Mouse (Mus musculus) embryonic facial prominence, embryonic 10.5 days (tissue): Measurements from ENCODE around the gene Adck2. TPM values are rescaled to one million over a fixed set of nuclear protein-coding genes. Genes with fewer than 3 reads are reported as not detected.

Experiments used
- DNase-seq: peaks from one replicate; pipeline ENCODE4 v3.0.0-alpha.2; 2017; ENCODE audit warnings: low spot score
- H3K27ac ChIP-seq: fragments of 300-500 bp; sonication (generic); replicated peaks from 2 replicates; pipeline ENCODE4 v1.5.1; 2016; ENCODE audit warnings: mild to moderate bottlenecking
- H3K27me3 ChIP-seq: fragments of 300-500 bp; sonication (generic); replicated peaks from 2 replicates; pipeline ENCODE4 v1.6.1; 2016; ENCODE audit warnings: low read depth, mild to moderate bottlenecking; ENCODE audit not compliant: poor library complexity, severe bottlenecking
- H3K36me3 ChIP-seq: fragments of 300-500 bp; sonication (generic); replicated peaks from 2 replicates; pipeline ENCODE4 v1.6.1; 2016; ENCODE audit warnings: mild to moderate bottlenecking, moderate library complexity
- H3K4me1 ChIP-seq: fragments of 300-500 bp; sonication (generic); 2 replicates; pipeline ENCODE4 v1.6.1; 2016
- H3K4me3 ChIP-seq: fragments of 300-500 bp; sonication (generic); 2 replicates; pipeline ENCODE4 v1.5.1; 2016; ENCODE audit warnings: mild to moderate bottlenecking, moderate library complexity
- H3K9me3 ChIP-seq: fragments of 300-500 bp; sonication (generic); 2 replicates; pipeline ENCODE4 v1.6.1; 2016; ENCODE audit warnings: mild to moderate bottlenecking
- WGBS: fragments of 180-500 bp; shearing (Covaris S2); methylation state at CpG from one replicate; pipeline ENCODE4 v1.1.7; 2016; 5-methylcytosine and 5-hydroxymethylcytosine counted together
- polyA plus RNA-seq: library from polyadenylated mRNA; unstranded; fragments of >200 nt; fragmentation: Nextera tagmentation; extraction: Ambion mirVana; gene quantifications from 2 replicates; pipeline ENCODE4 v1.2.1, GENCODE M21; 2016

The Adck2 gene
- polyA plus RNA-seq, 1 experiment from 2014 or later = 26.1 TPM

GRCm38 (mm10) chr6:39601828-39602227 lies 28.2 kb downstream of the Adck2 start:
- no peak overlapping the region for H3K4me3 ChIP-seq
- H3K27me3 ChIP-seq = no peaks in the 10 kb centered on the region
- H3K36me3 ChIP-seq = peaks cover 61% of the 10 kb centered on the region
- H3K9me3 ChIP-seq = no peaks in the 10 kb centered on the region
- no peak overlapping the region for H3K27ac ChIP-seq
- no peaks in the 10 kb centered on the region for H3K4me1 ChIP-seq
- WGBS = 88% methylated on average over 3 of the region's 3 CpGs
- DNase-seq = no peak

GRCm38 (mm10) chr6:39604565-39604964 lies 30.9 kb downstream of the Adck2 start:
- H3K4me1 ChIP-seq = no peaks in the 10 kb centered on the region
- H3K36me3 ChIP-seq = peaks cover 37% of the 10 kb centered on the region
- H3K9me3 ChIP-seq = no peaks in the 10 kb centered on the region
- no peak overlapping the region for H3K4me3 ChIP-seq
- H3K27ac ChIP-seq = no peak overlapping the region
- H3K27me3 ChIP-seq = no peaks in the 10 kb centered on the region
- 92% methylated on average over 5 of the region's 5 CpGs for WGBS
- no peak for DNase-seq

- Histone ChIP-seq H3K4me1 (no peaks in the 10 kb centered on the region), H3K4me3 (no peak overlapping the region), H3K27me3 (no peaks in the 10 kb centered on the region), H3K36me3 (peaks cover 34% of the 10 kb centered on the region), H3K27ac (no peak overlapping the region), H3K9me3 (no peaks in the 10 kb centered on the region)
- WGBS = 93% methylated on average over 6 of the region's 6 CpGs
- DNase-seq = no peak
Observed at GRCm38 (mm10) chr6:39606056-39606455, 32.4 kb downstream of the Adck2 start.

GRCm38 (mm10) chr6:39606862-39607261 lies 33.2 kb downstream of the Adck2 start:
- no peak overlapping the region for H3K4me3 ChIP-seq
- no peak for DNase-seq
- H3K36me3 ChIP-seq = peaks cover 37% of the 10 kb centered on the region
- no peaks in the 10 kb centered on the region for H3K27me3 ChIP-seq
- H3K27ac ChIP-seq = no peak overlapping the region
- no peaks in the 10 kb centered on the region for H3K4me1 ChIP-seq
- whole genome bisulfite sequencing = 74% methylated on average over 3 of the region's 3 CpGs
- H3K9me3 ChIP-seq = no peaks in the 10 kb centered on the region

GRCm38 (mm10) chr6:39607365-39607764 lies 33.7 kb downstream of the Adck2 start:
- no peaks in the 10 kb centered on the region for H3K9me3 ChIP-seq
- no peaks in the 10 kb centered on the region for H3K4me1 ChIP-seq
- 82% methylated on average over 5 of the region's 5 CpGs for WGBS
- no peaks in the 10 kb centered on the region for H3K27me3 ChIP-seq
- H3K4me3 ChIP-seq = no peak overlapping the region
- H3K27ac ChIP-seq = no peak overlapping the region
- H3K36me3 ChIP-seq = peaks cover 34% of the 10 kb centered on the region
- no peak for DNase-seq

GRCm38 (mm10) chr6:39610207-39610606 lies 36.5 kb downstream of the Adck2 start:
- no peak overlapping the region for H3K4me3 ChIP-seq
- no peaks in the 10 kb centered on the region for H3K9me3 ChIP-seq
- DNase-seq = no peak
- H3K27ac ChIP-seq = no peak overlapping the region
- H3K36me3 ChIP-seq = peaks cover 39% of the 10 kb centered on the region
- no peaks in the 10 kb centered on the region for H3K4me1 ChIP-seq
- WGBS = 77% methylated on average over 2 of the region's 2 CpGs
- H3K27me3 ChIP-seq = no peaks in the 10 kb centered on the region

GRCm38 (mm10) chr6:39611296-39611695 lies 37.6 kb downstream of the Adck2 start:
- WGBS = 88% methylated on average over 2 of the region's 2 CpGs
- Histone ChIP-seq H3K27me3 (no peaks in the 10 kb centered on the region), H3K36me3 (peaks cover 49% of the 10 kb centered on the region), H3K27ac (no peak overlapping the region), H3K4me3 (no peak overlapping the region), H3K4me1 (no peaks in the 10 kb centered on the region), H3K9me3 (no peaks in the 10 kb centered on the region)
- no peak for DNase-seq

Other genes starting within 250 kb of the Adck2 start
- gene Slc37a3, start 196.2 kb upstream of the Adck2 start, polyA plus RNA-seq = 38.0 and 43.6 TPM in 2 replicates
- gene Rab19, start 192.7 kb upstream of the Adck2 start, polyA plus RNA-seq = 0.74 and 0.87 TPM in 2 replicates
- gene Mkrn1, start 153.4 kb upstream of the Adck2 start, polyA plus RNA-seq = 46.4 and 51.2 TPM in 2 replicates
- 34.3 and 37.8 TPM in 2 replicates for gene Dennd2a, start 16.0 kb upstream of the Adck2 start, polyA plus RNA-seq
- 0.53 TPM in 1 of 2 replicates, not detected in the other for gene Gm42420, start 11.9 kb downstream of the Adck2 start, polyA plus RNA-seq
- gene Ndufb2, start 18.7 kb downstream of the Adck2 start, polyA plus RNA-seq = 274 and 279 TPM in 2 replicates
- gene Braf, start 151.6 kb downstream of the Adck2 start, polyA plus RNA-seq = 18.9 and 20.3 TPM in 2 replicates
- 205 and 207 TPM in 2 replicates for gene Mrps33, start 237.1 kb downstream of the Adck2 start, polyA plus RNA-seq